Mouse (Mus musculus): ENCODE measurements around the gene Kcnj5.
A peak's percentile ranks its signal among the peaks of the same experiment; 100 is the strongest.

Gene Kcnj5

DNA sequence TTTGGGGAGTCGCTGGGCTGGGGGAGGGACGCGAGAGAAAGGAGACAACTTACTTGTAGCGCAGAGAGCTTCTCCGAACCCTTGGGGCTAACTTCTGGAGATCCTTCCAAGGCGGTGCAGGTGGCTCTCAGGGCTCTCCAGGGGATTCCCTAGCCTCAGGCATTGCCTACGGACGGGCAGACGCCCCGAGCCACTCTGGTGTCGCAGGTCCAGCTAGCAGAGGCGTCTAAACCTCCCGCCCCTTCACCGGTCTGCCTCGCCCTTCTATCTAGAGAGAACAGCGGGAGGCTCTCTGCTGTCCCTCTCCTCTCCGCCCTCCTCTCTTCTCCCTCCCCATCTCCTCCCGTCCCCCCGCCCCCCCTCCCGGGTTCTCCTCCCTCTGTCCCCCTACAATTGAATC is at the start of gene Kcnj5:
Gene Kcnj5 (minus strand): TSS at position 300 of the 400 bp plus-strand sequence.
- peak; percentile 11 for DNase-seq

DNA sequence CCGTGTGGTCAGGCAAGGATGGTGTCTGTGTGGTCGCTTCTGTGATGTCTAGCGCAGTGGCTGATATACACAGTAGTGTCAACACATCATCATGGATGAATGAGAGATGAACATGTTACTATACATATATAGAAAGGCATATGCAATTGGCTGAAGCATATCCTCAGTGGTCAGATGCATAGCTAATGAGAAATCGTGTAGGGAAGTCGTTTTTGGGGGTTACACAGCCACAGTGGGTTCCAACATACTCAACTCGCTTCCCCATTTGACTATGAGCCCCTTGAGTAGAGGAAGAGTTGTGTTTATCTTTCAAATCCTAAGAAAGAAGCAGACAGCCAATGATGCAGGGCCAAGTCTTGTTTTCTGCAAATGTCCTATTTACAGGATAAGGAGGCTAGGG is 48.6 kb upstream of the Kcnj5 start:
- no peak for DNase-seq

DNA sequence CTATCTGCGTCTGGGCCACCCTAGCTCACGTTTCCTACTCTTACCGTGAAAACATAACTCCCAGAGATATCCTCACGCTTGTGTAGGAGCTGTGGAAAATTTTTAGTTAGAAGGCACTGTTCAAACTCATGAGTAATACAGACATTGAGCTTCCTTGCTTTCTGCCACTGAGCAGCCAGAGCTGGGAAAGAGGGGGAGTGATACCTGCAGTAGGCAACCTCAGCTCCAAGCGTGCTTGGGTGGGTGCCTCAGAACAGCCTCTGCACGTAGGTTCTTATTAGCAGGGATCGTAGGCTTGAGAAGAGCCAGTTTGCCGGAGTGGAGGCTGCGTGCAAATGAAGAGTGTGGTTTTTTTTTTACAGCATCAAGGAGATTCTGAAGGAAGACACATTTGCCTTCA is 47.6 kb upstream of the Kcnj5 start:
- no peak for DNase-seq

DNA sequence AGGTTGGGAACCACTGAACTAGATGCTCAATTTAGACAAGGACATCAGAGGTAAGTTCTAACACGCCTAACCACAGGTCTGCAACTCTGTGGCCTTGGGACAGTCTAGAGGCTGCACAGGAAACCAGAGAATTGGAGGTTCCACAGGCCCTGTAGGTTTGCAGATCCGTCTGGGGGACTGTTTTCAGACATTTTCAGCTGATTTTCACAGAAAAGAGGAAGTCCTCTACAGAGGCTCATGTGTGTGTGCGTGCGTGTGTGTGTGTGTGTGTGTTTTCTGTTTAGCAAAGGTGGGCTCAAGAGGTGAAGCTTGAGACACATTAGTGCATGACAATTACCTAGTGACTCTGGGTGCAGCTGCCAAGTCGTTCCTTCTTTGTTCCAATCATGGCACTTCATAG is 46.9 kb upstream of the Kcnj5 start:
- DNase-seq: no peak

DNA sequence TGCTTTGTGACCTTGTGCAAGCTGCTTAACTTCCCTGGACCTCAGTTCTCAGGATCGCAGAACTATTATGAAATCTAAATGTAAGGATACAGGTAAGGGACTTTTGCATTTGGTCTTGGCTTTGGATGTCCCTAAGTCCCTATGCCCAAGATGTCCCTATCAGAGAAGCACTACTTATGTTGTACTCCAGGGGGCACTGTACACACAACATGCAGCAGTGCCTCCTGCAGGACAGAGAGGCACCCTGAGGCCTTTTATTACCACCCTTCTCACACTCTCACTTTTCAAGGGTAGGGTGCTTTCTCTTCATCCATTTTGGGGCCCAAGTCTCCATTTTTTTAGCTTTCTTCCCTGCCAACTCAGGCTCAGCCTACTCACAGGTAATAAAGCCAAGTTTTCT is 44.0 kb upstream of the Kcnj5 start:
- no peak for DNase-seq

DNA sequence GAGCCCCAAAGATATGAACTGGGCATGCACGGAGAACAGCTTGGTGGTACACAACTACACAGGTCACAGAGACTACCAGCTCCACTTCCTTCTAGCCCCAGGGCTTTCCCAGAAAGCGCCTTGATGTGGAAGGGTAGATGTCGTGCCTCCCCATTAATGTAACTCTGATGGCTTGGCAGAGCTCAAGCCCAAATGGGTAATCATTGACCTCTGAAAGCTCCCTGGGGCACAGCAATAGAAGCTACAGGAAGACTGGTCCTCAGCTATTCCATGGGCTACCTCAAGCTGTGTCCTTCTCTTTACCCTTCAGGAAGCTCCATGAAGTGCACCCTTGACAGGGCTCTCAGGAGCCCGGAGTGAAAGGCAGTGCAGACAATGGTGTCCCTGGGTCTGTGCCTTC is 40.8 kb upstream of the Kcnj5 start:
- peak; percentile 79 for DNase-seq

DNA sequence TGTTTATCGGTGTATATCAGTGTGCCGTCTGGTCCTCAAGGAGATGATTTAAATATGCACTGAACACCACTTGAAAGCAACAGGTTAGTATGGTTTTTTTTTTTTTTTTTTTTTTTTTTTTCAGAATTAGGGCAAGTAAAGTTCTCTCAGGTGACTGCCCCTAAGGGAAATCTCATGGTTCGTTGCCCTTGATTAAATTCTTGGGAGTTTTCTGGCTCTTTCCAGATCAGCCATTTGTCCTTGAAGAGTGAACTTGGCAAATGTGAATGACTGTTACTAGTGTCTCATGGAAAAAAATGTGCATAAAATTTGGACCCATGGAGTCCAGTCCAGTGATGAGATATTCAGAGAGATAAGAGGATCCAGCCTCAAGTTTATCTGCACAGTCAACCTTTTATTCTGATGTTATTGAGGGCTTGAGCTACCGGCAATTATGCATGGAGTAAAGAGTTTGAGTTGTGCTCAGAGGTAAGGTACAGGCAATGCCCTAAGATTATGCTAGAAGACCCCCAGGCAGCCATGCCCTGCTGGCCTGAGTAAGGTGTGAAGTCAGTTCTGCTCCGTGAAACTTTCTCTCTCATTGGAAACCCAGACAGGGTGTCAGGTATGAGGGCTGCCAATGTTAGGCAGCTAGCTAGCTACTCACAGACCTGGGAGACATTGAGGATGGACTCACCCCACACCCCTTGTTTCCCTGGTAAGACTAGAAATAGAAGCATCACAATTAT is 32.9 kb upstream of the Kcnj5 start:
- DNase-seq: peak; percentile 53

DNA sequence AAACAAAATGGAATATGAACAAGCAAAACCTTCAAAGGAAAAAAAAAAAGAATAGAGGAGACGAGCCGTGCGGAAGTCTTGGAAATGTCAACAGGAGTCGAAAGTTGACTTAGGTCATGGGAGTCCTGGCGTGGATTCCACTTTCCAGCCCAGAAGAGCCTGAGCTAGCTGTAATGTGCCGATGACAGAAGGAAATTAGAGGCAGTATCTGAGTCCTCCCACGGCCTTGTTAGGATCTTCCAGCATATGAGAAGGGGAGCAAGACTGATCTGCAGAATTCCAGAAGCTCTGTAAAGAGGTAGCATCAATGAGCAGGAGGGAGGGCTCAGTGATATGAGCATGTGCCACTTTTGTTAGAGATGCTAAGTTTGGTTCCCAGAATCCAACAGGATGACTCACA is 31.9 kb upstream of the Kcnj5 start:
- DNase-seq: no peak

DNA sequence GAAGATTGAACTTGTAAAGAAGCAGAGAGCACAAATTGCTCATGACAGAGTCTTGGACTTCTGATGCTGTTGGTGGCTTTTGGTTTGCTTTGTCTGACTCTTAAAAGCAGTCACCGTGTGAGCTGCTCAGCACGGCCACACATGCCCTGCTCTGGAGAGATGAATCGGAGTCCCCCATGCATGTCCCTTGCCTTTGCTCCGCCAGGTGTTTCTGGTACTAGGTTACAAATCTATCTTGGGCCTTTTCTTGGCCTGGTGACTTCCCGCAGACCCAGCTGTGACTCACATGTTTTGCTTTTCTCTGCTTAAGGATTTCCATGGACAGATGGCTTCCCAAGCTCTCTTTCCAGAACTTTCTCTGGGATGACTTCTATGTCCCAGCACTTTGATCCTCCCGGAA is 29.5 kb upstream of the Kcnj5 start:
- no peak for DNase-seq

DNA sequence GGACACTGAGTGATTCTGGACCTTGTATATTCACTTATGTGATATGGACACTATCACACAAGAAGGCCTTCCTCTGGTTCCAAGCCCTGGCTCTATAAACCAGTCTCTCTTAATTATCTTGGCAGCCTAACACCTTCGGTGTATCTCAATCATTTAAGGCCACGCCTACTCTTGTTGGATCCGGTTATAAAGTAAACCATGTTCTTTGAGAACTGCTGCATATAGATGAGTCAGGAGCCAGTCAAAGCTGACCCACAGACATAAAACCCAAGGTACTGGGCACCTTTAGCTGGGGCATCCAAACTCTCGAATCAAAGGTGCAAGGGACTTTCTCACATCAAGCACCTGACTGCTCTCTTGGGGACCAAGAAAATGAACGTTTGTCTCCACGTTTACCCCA is 28.1 kb upstream of the Kcnj5 start, which contains the start of gene Kcnj1:
Gene Kcnj1 (plus strand): TSS at position 292 of the 400 bp plus-strand sequence.
- no peak for DNase-seq

DNA sequence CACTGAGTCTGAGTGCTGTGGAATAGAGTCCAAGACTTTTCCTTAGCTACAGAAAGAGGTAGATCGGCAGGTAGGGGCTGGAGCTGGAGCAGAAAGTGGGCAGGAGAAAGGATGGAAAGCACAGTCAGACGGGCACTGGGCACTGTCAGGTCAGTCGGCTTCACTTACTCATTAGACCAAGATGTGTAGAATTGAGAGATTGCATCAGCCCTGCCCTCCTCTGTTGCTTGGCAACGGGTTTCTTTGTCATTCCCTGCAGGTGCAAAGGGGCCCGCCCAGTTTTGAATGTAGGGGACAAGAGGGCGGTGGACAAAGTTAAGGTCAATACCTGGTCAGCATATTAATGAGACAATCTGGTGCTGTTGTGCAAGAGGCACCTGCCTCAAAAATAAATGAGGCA is 25.2 kb upstream of the Kcnj5 start:
- DNase-seq: peak; percentile 57

DNA sequence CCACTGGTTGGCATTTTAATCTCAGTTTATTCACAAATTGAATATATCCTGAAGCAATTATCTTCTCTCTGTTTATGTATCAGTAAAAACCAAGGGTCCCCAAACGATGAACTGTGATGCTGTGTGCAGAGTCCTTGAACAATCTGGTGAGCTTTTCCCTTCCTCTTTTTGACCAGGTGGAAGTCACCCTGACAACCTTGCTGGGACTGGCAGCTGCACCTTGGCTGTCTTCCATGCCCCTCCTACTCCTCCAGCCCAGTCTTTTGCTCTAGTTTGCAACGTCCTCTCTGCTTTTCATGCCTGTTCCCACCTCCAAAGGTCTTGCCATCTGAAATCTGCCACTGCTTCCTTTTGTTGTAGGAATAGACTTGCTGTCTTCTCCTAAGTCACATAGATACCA is 24.7 kb upstream of the Kcnj5 start:
- DNase-seq: peak; percentile 77

DNA sequence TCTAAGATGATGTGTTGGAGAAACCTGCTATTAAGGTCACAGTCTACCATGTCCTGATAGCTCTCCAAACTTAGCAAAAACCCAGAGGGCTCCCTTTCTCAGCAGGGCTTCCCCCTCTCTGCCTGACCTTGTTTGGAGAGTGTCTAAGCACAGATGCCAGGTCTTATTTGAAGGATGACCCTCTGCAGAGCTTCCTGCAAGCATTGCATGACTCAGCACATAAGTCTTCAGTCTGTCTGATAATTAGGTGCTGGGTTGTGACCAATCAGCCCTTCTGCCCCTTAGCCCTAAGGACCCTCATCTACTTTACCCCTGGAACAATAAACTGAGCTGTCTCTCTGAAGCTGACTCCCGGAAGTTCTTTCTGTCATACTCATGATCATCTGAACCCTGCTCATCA is 16.6 kb upstream of the Kcnj5 start:
- no peak for DNase-seq

DNA sequence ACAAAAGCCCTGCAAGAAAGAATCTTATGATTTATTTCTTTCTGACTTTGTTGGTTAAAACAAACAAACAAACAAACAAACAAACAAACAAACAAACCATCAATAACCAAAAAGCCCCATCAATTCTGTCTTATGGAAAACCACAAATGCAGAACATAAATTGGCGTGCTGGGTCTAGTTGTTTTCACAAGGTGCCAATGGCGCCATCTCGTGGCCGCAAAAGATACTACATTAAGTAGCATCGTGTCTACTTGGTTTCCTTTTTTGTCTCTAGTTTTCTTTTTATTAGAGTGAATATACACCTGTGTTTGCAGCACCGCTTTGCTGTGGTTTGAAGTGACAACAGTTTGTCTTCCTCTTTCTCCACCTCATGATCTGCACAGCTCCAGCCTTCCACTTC is 6.2 kb upstream of the Kcnj5 start:
- peak; percentile 85 for DNase-seq

DNA sequence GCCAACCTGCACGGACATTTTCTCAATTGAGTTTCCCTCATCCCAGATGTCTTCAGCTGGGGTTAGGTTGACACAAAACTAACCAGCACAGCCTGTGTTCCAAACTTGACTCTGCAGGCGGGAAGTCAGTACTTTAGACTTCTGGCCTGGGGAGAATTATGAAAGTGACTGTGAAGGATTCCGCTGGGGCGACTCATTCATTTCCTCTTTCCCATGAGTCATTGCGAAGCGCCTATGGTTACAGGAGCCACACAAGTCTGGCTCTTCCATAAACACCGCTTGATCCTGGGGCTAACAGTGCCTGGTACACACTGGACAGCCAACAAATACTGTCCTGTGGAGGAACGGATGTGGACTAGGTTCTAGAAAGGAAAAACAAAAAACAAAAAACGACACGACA is 5.2 kb upstream of the Kcnj5 start:
- DNase-seq: no peak

DNA sequence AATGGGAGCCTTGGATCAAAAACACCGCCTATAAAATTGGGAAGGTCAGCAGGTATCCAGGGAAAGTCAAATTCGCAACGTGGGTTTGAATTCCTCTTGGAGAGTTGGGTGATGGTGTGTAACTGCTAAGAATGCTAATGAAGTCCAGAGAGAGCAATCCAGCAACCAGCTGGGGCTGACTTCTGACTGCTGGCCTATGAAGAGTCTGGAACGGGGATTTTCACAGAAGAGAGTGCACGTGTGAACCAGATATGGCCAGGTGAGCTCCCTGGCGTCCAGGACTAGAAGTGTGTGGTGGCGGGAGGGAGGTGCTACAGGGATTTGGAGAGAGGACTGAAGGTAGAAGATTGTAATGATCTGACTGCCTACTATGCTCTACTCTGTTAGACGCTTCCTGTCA is 3.9 kb upstream of the Kcnj5 start:
- peak; percentile 20 for DNase-seq

DNA sequence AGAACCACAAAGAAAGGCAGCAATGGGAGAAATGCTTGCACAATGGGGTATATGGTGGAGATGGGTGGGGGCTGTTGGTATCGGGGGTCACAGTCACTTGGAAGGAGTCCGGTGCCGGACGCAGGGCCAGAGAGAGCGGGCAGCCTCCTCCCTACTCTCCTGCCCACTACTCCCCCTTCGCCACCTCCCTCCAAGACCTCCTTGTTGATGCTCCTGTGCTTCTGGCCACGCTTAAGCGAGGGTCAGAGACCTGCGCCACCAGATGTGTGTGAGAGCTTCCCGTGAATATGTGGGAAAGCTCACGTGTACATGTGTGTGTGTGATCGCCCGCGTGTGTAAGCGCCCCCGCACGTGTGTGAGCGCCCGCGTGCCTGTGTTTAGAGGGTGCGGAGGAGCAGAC is 339 bp upstream of the Kcnj5 start:
- DNase-seq: no peak

DNA sequence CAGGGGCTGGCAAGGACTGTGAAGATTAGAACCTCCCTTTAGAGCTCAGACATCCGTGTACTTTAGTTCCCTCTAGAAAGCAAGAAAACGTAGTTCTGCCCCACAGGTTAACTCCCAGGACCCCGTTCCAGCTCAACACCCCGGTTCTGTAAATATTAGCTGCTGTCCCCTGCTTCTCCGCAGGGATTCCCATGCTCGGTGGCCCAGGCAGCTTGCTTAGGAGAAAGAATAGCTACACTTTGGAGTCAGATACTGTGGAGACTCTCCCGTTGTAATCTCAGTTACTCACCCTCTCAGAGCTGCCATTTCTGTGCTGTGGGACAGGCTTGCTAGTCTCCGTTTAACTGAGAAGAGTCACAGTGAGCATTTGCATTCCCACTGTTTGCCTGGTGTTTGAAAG is 1.2 kb downstream of the Kcnj5 start:
- no peak for DNase-seq

DNA sequence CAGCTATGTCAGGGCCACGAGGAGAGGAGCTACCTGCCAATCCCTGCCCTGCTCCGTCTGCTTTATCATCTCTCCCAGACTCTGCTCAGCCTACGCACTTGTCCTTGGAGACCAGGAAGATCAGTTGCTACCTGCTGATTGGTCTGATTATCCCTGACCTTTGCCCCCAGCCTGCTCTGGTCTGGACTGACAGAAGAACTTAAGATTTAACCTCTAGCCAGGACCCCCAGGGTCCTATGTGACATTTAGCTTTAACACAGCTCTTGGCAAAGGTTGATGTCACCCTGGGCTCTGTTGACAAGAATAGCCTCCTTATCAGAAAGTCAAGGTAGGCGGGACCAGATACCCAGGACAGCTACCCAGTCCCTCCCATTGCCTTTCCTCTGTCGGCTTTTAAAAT is 3.3 kb downstream of the Kcnj5 start:
- DNase-seq: no peak

DNA sequence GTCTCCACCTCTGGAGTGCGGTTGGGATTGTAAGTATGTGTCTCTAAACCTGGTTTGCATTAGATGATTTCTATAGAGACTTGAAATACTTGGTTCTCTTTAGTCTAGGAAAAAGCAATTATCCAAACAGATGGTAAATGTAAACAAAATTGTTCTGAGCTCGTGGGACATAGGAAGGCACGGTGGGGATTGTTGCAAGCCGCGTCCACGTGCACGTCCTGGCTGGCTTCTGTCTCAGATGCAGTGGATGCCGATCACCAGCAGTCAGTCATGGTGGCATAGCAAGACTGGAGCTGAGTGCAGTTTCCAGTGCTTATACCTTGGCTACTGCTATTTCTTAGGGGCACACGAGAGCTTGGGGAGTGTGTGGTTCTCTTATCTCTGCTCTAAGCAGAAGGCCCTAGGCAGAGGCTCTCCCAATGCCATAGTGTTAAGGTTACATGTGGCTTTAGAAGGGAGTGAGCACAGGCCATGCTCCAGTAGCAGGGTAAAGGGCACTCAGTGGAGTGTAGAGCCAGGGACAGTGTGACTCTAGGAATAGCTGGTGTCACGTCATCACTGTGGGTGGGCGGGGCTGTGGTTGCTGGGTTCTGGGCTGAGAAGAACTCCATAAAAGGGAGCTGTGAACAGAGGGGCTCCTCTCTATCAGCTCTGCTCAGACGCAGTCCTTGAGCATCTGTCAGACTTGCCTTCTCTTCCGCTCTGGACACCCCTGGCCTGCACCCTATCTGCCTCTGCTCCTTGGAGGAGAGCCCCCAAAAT is 8.6 kb downstream of the Kcnj5 start:
- no peak for DNase-seq

DNA sequence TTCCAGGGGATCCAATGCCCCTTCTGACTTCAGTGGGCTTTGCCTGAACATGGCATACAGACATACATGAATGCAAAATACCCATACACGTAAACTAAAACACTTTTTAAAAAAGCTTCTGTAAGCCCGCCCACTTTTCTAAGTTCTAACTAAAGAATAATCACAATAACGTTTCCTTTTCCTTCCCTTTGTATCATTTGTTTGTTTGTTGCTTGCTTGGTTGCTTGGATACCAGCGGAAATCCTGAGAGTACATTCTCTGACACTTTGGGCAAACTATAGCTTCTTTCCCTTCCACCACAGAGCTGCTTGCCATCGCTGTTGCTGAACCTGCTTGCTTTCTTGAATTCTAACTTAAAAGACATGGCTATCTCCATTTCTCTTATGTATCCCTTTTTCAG is 13.0 kb downstream of the Kcnj5 start:
- DNase-seq: no peak

DNA sequence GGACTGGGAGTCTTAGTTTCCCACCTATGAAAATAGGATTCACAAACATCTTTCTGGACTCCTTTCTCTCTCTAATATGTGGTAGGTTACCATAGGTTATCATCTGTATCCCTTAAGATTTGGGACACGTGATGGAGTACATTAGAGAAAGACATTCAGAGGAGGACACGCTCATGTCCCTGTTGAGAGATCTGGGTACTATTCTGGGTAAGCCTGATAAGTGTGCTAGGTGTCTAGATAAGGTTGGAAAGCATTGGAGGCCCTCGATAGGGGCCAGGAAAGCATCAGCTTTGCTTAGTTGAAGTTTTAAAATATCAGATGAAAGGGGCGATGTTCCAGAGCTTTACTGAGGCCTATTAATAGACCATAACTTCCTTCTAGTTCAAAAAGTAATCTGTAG is 15.4 kb downstream of the Kcnj5 start:
- no peak for DNase-seq

DNA sequence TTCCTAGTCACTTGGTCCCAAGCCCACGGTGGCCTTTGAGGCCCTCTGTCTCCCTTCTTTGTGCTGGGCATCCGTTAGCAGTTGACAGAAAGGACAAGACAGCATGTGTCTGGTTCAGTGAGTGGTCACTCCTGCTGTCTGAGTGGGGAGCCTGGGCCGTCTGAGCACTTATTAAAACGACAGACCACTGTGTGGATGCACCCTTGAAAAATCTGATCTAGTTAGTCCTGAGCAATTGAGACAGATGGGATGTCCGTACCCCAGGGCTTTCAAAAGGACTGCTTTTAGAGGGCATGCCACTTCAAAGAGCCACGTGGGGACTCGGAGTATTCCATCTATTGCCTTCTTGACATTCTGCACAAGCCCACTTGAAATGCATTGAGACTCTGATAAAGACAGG is 20.5 kb downstream of the Kcnj5 start:
- DNase-seq: no peak

DNA sequence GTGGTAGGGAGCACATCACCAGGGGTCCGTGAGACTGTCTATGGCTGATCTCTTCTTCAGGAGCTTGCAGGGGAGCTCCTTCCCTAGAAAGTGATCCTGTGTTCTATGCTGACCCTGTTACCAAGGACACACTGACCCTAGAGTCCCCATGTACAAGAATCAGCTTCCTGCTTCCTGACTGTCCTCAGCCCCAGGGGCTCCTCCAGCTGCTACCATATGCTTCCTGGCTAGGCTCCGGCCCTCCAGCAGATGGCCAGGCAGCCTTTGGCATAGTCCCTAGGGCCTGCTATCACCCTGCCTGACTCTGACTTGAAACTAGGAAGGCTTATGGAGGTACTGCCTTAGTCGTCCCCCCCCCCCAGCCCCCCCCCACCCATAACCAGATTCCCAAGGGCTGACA is 24.0 kb downstream of the Kcnj5 start:
- DNase-seq: peak; percentile 72

DNA sequence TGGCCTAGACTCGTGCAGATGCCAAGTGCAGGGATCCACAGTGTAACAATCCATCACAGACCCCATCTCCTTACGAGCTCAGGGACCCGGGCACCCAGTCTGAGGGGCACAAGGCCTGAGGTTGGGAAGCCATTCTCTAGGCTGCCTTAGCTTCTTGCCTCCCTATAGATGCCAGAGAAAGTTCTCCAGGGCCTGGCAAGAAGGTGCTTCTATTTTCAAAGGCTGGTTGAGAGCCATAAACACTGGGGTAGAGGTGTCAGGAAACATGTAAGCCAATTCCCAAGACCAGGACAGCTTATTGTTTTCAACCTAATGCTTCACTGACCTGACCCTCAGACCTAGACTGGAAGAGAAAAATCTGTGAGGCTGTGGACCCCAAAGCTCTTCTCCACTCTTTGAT is 28.2 kb downstream of the Kcnj5 start:
- DNase-seq: no peak
